16 mouse cellular contexts compared by ENCODE assay signal in genomic region chr14:30326226-30326625, GRCm38 (mm10).
DNase-seq lines count a peak whose midpoint lies in the region; ATAC-seq and TF ChIP-seq lines count a peak whose summit lies in the region.
"Had no signal": no experiment of that assay in that cellular context is flagged by ENCODE, and none has a peak within 500 bp of the region (broad histone marks: within the 10 kb centered on the region; RNA-seq: fewer than 3 reads in every experiment).

No protein-coding gene starts in this region.

- H3K36me3 ChIP-seq in heart, embryonic 10.5 days, result 0 out of 2 replicates have a peak, but pooled peaks cover 4% of the 10 kb centered on the region
- no peaks in the 10 kb centered on the region for H3K36me3 ChIP-seq in limb, embryonic 14.5 days (ENCODE audit: control insufficient read depth, insufficient read depth, low read length)
- H3K36me3 ChIP-seq in limb, embryonic 10.5 days, result no peaks in the 10 kb centered on the region
- H3K36me3 ChIP-seq in heart, embryonic 16.5 days (ENCODE audit: control insufficient read depth, insufficient read depth), result no peaks in the 10 kb centered on the region
- H3K36me3 ChIP-seq in stomach, embryonic 14.5 days (ENCODE audit: control insufficient read depth, insufficient read depth, low read length), result no peaks in the 10 kb centered on the region

- no peak overlapping the region for H3K9ac ChIP-seq in limb, embryonic 14.5 days (ENCODE audit: low read depth, low read length, severe bottlenecking)
- H3K9ac ChIP-seq in heart, embryonic 16.5 days (ENCODE audit: low read length), result no peak overlapping the region
- H3K9ac ChIP-seq in stomach, embryonic 14.5 days (replicated peaks; ENCODE audit: low read depth, low read length), result no peak overlapping the region

- H3K27me3 ChIP-seq in heart, embryonic 10.5 days (ENCODE audit: insufficient read depth, poor library complexity, severe bottlenecking), result no peaks in the 10 kb centered on the region
- no peaks in the 10 kb centered on the region for H3K27me3 ChIP-seq in limb, embryonic 14.5 days (ENCODE audit: control insufficient read depth, insufficient read depth, low read length)
- no peaks in the 10 kb centered on the region for H3K27me3 ChIP-seq in limb, embryonic 10.5 days (ENCODE audit: low read depth, poor library complexity, severe bottlenecking)
- H3K27me3 ChIP-seq in heart, embryonic 16.5 days (ENCODE audit: control insufficient read depth, insufficient read depth, low read length), result no peaks in the 10 kb centered on the region
- H3K27me3 ChIP-seq in stomach, embryonic 14.5 days (ENCODE audit: control insufficient read depth, insufficient read depth, low read length), result no peaks in the 10 kb centered on the region

- peaks cover 24% of the 10 kb centered on the region for H3K4me1 ChIP-seq in heart, embryonic 10.5 days
- 0 out of 2 replicates have a peak, but pooled peaks cover 2% of the 10 kb centered on the region for H3K4me1 ChIP-seq in limb, embryonic 14.5 days (ENCODE audit: control insufficient read depth, insufficient read depth, low read length)
- peaks cover 8% of the 10 kb centered on the region; the same call in 1 of the 2 replicates for H3K4me1 ChIP-seq in limb, embryonic 10.5 days
- H3K4me1 ChIP-seq in heart, embryonic 16.5 days (ENCODE audit: control insufficient read depth, insufficient read depth, low read length), result peaks cover 5% of the 10 kb centered on the region; the same call in 1 of the 2 replicates
- H3K4me1 ChIP-seq in stomach, embryonic 14.5 days (ENCODE audit: control insufficient read depth, insufficient read depth, low read length), result peaks cover 29% of the 10 kb centered on the region

- no peak overlapping the region for H3K4me2 ChIP-seq in limb, embryonic 14.5 days (replicated peaks; ENCODE audit: low read depth, low read length, severe bottlenecking)
- no peak overlapping the region for H3K4me2 ChIP-seq in heart, embryonic 16.5 days (ENCODE audit: low read depth, low read length)
- no peak overlapping the region for H3K4me2 ChIP-seq in stomach, embryonic 14.5 days (replicated peaks; ENCODE audit: low read depth, low read length)
- H3K4me2 ChIP-seq: liver, embryonic 11.5 days had no signal

- ATAC-seq in limb, embryonic 14.5 days (ENCODE audit: low FRiP score, low read depth), result no peak
- no peak for ATAC-seq in heart, embryonic 16.5 days (replicated peaks; ENCODE audit: extremely low read depth, insufficient read depth, low FRiP score)
- no peak for ATAC-seq in stomach, embryonic 14.5 days (ENCODE audit: insufficient number of reproducible peaks, insufficient read depth, low FRiP score, low read depth)
- ATAC-seq: hindbrain, postnatal 0 days; midbrain, embryonic 16.5 days had no signal

- no peak for TF ChIP-seq POLR2A in limb, embryonic 14.5 days (IDR thresholded peaks at IDR 0.05; ENCODE audit: borderline replicate concordance, extremely low read depth, insufficient read depth, insufficient read length)

- no peak overlapping the region for H3K4me3 ChIP-seq in heart, embryonic 10.5 days
- H3K4me3 ChIP-seq in limb, embryonic 14.5 days (replicated peaks; ENCODE audit: low read length), result no peak overlapping the region
- H3K4me3 ChIP-seq in limb, embryonic 10.5 days, result no peak overlapping the region
- no peak overlapping the region for H3K4me3 ChIP-seq in heart, embryonic 16.5 days (ENCODE audit: low read length)
- no peak overlapping the region for H3K4me3 ChIP-seq in stomach, embryonic 14.5 days (ENCODE audit: low read depth, low read length)

- H3K9me3 ChIP-seq in heart, embryonic 10.5 days, result no peaks in the 10 kb centered on the region
- H3K9me3 ChIP-seq in limb, embryonic 14.5 days (ENCODE audit: control insufficient read depth, low read length), result no peaks in the 10 kb centered on the region
- no peaks in the 10 kb centered on the region for H3K9me3 ChIP-seq in limb, embryonic 10.5 days (replicated peaks)
- no peaks in the 10 kb centered on the region for H3K9me3 ChIP-seq in heart, embryonic 16.5 days (replicated peaks; ENCODE audit: control insufficient read depth, low read length)
- H3K9me3 ChIP-seq in stomach, embryonic 14.5 days (ENCODE audit: control insufficient read depth, low read depth, low read length), result no peaks in the 10 kb centered on the region

- no peak for DNase-seq in heart, embryonic 10.5 days (ENCODE audit: low spot score)
- DNase-seq in heart, adult 11 months, result no peak
- peak; percentile 13 for DNase-seq in limb, embryonic 14.5 days (ENCODE audit: low spot score)
- no peak for DNase-seq in limb, embryonic 10.5 days (ENCODE audit: low spot score)
- no peak for DNase-seq in frontal cortex, postnatal 14 days (ENCODE audit: low spot score in 2 of 2)
- no peak for DNase-seq in thymus, postnatal 36 days
- DNase-seq: adrenal gland, postnatal 10 days; B cell, adult 2 months; cerebellum, adult 9-10 months; embryo, embryonic 11 days; layer of hippocampus, adult 9-11 months had no signal

- H3K27ac ChIP-seq in heart, embryonic 10.5 days, result peak overlapping the region; percentile 59; the same call in 1 of the 2 replicates
- H3K27ac ChIP-seq in limb, embryonic 14.5 days (replicated peaks; ENCODE audit: low read depth, low read length), result no peak overlapping the region
- H3K27ac ChIP-seq in limb, embryonic 10.5 days, result no peak overlapping the region
- H3K27ac ChIP-seq in heart, embryonic 16.5 days (ENCODE audit: low read length), result peak overlapping the region; percentile 17; the same call in 1 of the 2 replicates
- H3K27ac ChIP-seq in stomach, embryonic 14.5 days (ENCODE audit: low read length), result peak overlapping the region; percentile 74
- H3K27ac ChIP-seq: hindbrain, postnatal 0 days had no signal

- WGBS in heart, embryonic 10.5 days, result 64% methylated on average over 4 of the region's 4 CpGs
- 67% methylated on average over 4 of the region's 4 CpGs for WGBS in limb, embryonic 14.5 days
- WGBS in limb, embryonic 10.5 days, result 77% methylated on average over 4 of the region's 4 CpGs
- WGBS in heart, embryonic 16.5 days, result 46% methylated on average over 4 of the region's 4 CpGs
- 52% methylated on average over 4 of the region's 4 CpGs for WGBS in stomach, embryonic 14.5 days

Comparison
In these comparisons a context has a peak if more than half of its experiments do, and no peak if none do; other contexts are left out.
1. H3K27ac ChIP-seq: peak in heart, embryonic 10.5 days (single experiment), heart, embryonic 16.5 days (single experiment) and stomach, embryonic 14.5 days (single experiment); none in limb, embryonic 14.5 days (single experiment) and limb, embryonic 10.5 days (single experiment).